ENCODE assay signal across 8 mouse cellular contexts in the genomic region with DNA sequence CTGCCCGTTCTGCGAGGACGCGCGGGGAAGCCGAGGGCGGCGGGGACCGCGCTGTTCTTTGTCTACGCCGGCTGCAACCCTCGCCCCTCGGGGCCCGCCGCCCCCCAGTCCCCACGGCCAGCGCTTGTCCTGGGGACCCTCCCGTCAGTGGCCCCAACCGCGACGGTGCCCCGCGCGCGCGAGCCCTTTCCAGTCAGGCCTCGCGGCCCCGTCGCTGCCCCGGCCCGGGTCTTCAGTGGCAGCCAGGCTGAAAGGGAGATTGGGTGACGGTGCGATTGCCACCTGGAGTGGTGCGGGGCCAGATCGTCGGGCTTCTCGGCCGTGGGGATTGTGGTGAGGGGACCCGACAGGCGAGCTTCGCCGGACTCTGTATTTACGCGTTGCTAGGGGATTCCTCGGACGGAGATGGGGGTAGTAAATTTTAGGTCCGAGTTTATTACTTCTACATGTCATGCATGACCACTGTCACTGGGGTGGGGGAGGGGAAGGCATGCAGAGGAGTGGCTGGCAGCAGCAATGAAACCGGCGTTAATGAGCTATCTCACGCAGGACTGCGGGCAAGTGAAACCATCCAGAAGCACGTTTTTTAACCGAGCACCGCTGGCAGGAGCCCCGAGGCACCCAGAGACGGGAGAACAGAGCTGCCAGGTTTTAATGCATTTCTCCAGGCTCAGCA. TPM values are rescaled to one million over a fixed set of nuclear protein-coding genes. Genes with fewer than 3 reads are reported as not detected.
A peak's percentile ranks its signal among the peaks of the same experiment; 100 is the strongest.
DNase-seq lines count a peak whose midpoint lies in the region; ATAC-seq lines count a peak whose summit lies in the region.

No protein-coding gene starts in this region.

- H3K36me3 ChIP-seq in heart, embryonic 10.5 days = no peaks in the 10 kb centered on the region
- H3K36me3 ChIP-seq in erythroblast, embryonic 14.5 days (ENCODE audit: control insufficient read depth) = peaks cover 12% of the 10 kb centered on the region
- no peaks in the 10 kb centered on the region for H3K36me3 ChIP-seq in intestine, embryonic 16.5 days (ENCODE audit: control insufficient read depth, insufficient read depth, low read length)
- no peaks in the 10 kb centered on the region for H3K36me3 ChIP-seq in midbrain, embryonic 11.5 days (ENCODE audit: control insufficient read depth, insufficient read depth, low read length)

- intact Hi-C loops in heart, postnatal 25 days (cut with DNase I) = no loop called here

- peak overlapping the region; percentile 69 for H3K4me3 ChIP-seq in heart, embryonic 10.5 days
- H3K4me3 ChIP-seq in brown adipose tissue, adult 24 weeks (ENCODE audit: insufficient read depth, low read depth, low read length) = peak overlapping the region; percentile 37
- H3K4me3 ChIP-seq in erythroblast, embryonic 14.5 days (replicated peaks) = peak overlapping the region; percentile 82
- H3K4me3 ChIP-seq in intestine, embryonic 16.5 days (ENCODE audit: low read length) = peak overlapping the region; percentile 56
- peak overlapping the region; percentile 59 for H3K4me3 ChIP-seq in midbrain, embryonic 11.5 days (ENCODE audit: low read depth, low read length)

- under 1% methylated on average over 58 of the region's 58 CpGs for WGBS in heart, embryonic 10.5 days
- WGBS in intestine, embryonic 16.5 days = 1% methylated on average over 45 of the region's 58 CpGs
- 1% methylated on average over 53 of the region's 58 CpGs for WGBS in midbrain, embryonic 11.5 days

- H3K4me1 ChIP-seq in heart, embryonic 10.5 days = peaks cover 19% of the 10 kb centered on the region
- no peaks in the 10 kb centered on the region for H3K4me1 ChIP-seq in brown adipose tissue, adult 24 weeks (ENCODE audit: control insufficient read depth, insufficient read depth, insufficient read length, low read length)
- peaks cover 72% of the 10 kb centered on the region for H3K4me1 ChIP-seq in erythroblast, embryonic 14.5 days (ENCODE audit: control insufficient read depth)
- peaks cover 15% of the 10 kb centered on the region for H3K4me1 ChIP-seq in intestine, embryonic 16.5 days (ENCODE audit: control insufficient read depth, insufficient read depth, low read length)
- peaks cover 18% of the 10 kb centered on the region for H3K4me1 ChIP-seq in midbrain, embryonic 11.5 days (ENCODE audit: control insufficient read depth, insufficient read depth, low read length)

- peak overlapping the region; percentile 83 for H3K27ac ChIP-seq in heart, embryonic 10.5 days
- no peak overlapping the region for H3K27ac ChIP-seq in brown adipose tissue, adult 24 weeks (replicated peaks; ENCODE audit: low read depth, low read length)
- H3K27ac ChIP-seq in intestine, embryonic 16.5 days (ENCODE audit: low read length) = no peak overlapping the region
- peak overlapping the region; percentile 25 for H3K27ac ChIP-seq in midbrain, embryonic 11.5 days (ENCODE audit: low read depth, low read length)

- H3K9ac ChIP-seq in intestine, embryonic 16.5 days (ENCODE audit: low read depth, low read length) = 0 out of 2 replicates have a peak overlapping the region, but pooled peaks have one; percentile 15
- H3K9ac ChIP-seq in midbrain, embryonic 11.5 days (ENCODE audit: low read length) = peak overlapping the region; percentile 72

- no peaks in the 10 kb centered on the region for H3K9me3 ChIP-seq in heart, embryonic 10.5 days
- peaks cover 15% of the 10 kb centered on the region; the same call in 1 of the 2 replicates for H3K9me3 ChIP-seq in erythroblast, embryonic 14.5 days (ENCODE audit: control insufficient read depth, low read length)
- no peaks in the 10 kb centered on the region for H3K9me3 ChIP-seq in intestine, embryonic 16.5 days (ENCODE audit: control insufficient read depth, low read length)
- H3K9me3 ChIP-seq in midbrain, embryonic 11.5 days (ENCODE audit: control insufficient read depth, low read length) = no peaks in the 10 kb centered on the region

- peak; percentile 78 for DNase-seq in heart, embryonic 10.5 days (ENCODE audit: low spot score)
- no peak for DNase-seq in heart, postnatal 25 days (ENCODE audit: low spot score)
- DNase-seq in midbrain, embryonic 11.5 days (ENCODE audit: low spot score, missing footprints) = peak; percentile 94
- DNase-seq in testis, postnatal 14 days (ENCODE audit: low spot score) = peak; percentile 19
- no peak for DNase-seq in thymus, postnatal 14 days

- H3K4me2 ChIP-seq in intestine, embryonic 16.5 days (ENCODE audit: low read depth, low read length) = peak overlapping the region; percentile 98
- peak overlapping the region; percentile 95 for H3K4me2 ChIP-seq in midbrain, embryonic 11.5 days

- peak; percentile 65 for ATAC-seq in intestine, embryonic 16.5 days
- peak; percentile 68 for ATAC-seq in midbrain, embryonic 11.5 days (ENCODE audit: low FRiP score)

- H3K27me3 ChIP-seq in heart, embryonic 10.5 days (ENCODE audit: insufficient read depth, poor library complexity, severe bottlenecking) = peaks cover 82% of the 10 kb centered on the region
- peaks cover 66% of the 10 kb centered on the region for H3K27me3 ChIP-seq in erythroblast, embryonic 14.5 days (ENCODE audit: control insufficient read depth)
- H3K27me3 ChIP-seq in intestine, embryonic 16.5 days (replicated peaks; ENCODE audit: control insufficient read depth, insufficient read depth, low read length) = peaks cover 60% of the 10 kb centered on the region
- H3K27me3 ChIP-seq in midbrain, embryonic 11.5 days (ENCODE audit: control insufficient read depth, insufficient read depth, low read length) = peaks cover 37% of the 10 kb centered on the region

RNA-seq across cellular contexts. Expression of gene Reln, which starts 0.6 kb away (rescaled TPM):
- polyA plus RNA-seq in heart, embryonic 10.5 days (2016; fragmentation: Nextera tagmentation; extraction: Ambion mirVana) = 2.7 and 16.9 TPM in 2 replicates
- 1 to 10 TPM; 3.3 to 3.8 TPM for total RNA-seq in heart, postnatal 25 days (2021)
- polyA plus RNA-seq in brown adipose tissue, adult 24 weeks (2012; ENCODE audit: insufficient read depth, insufficient read length, missing spikeins) = 1.1 and 3.4 TPM in 2 replicates
- 0.89 and 1.6 TPM in 2 replicates for polyA plus RNA-seq in erythroblast, embryonic 14.5 days (2012)
- polyA plus RNA-seq in intestine, embryonic 16.5 days (2015; fragmentation: Nextera tagmentation; extraction: Ambion mirVana) = 1.7 and 2.0 TPM in 2 replicates
- 9.8 and 10.1 TPM in 2 replicates for polyA plus RNA-seq in midbrain, embryonic 11.5 days (2014; fragmentation: Nextera tagmentation; extraction: Ambion mirVana)

Comparison
In these comparisons a context has a peak if more than half of its experiments do, and no peak if none do; other contexts are left out.
1. DNase-seq: peak in heart, embryonic 10.5 days (single experiment), midbrain, embryonic 11.5 days (single experiment) and testis, postnatal 14 days (single experiment); none in heart, postnatal 25 days (single experiment) and thymus, postnatal 14 days (single experiment).
2. H3K27ac ChIP-seq: peak in heart, embryonic 10.5 days (single experiment) and midbrain, embryonic 11.5 days (single experiment); none in brown adipose tissue, adult 24 weeks (single experiment) and intestine, embryonic 16.5 days (single experiment).
3. Peak in every context shown above with its lines, with median percentiles within 50 percentile points of each other: H3K4me3 ChIP-seq.